Mouse (Mus musculus) spleen, embryonic (tissue): Measurements from ENCODE around the gene Adamts12.

ENCODE experiments used
- CTCF ChIA-PET: fragments of 350-600 bp; sonication (Branson Sonifier 250); formaldehyde crosslinking; loops from one replicate; lab custom pipeline; 2022; lab: Charles Lee

The Adamts12 gene

DNA sequence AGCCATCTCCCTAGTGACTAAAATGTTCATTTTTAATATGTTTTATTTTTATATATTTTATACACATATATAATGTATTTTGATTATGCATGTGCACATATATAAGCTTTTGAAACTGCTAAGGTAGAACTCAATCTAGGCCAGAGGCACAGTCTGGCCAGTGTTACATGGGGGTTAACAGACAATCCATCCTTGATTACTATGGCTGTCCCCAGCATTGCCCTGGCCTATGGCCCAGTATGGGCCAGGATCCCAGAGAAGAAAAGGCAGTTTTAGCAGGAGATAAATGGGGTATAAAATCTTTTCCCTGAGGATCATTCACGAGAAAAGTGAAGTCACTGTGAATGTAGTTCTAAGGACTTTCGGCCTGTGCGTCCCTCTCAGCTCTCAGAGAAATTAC, 223.2 kb downstream of the Adamts12 start:
- CTCF ChIA-PET: no interaction called here

DNA sequence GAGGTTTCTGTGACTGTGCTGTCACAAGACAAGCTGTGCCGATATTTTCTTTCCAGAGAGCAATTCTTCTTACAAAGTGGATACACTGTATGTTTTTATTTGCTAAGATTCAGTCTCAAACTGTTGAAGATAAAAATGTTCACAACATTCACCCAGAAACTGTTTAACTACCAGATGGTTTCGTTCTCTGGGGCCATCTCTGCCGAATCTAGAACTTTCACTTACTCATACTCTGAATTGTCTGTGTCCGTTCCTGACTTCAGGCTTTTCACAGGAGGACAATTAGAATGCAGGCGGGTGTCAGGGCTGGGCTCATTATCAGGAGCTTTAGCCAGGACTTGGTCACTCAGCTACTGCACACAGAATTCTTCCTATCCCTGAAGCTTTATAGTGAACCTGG, 227.7 kb downstream of the Adamts12 start:
- CTCF ChIA-PET: no interaction called here

GRCm38 (mm10) chr15:11295016-11295415, 230.4 kb downstream of the Adamts12 start:
- CTCF ChIA-PET: no interaction called here

GRCm38 (mm10) chr15:11297960-11298359, 233.4 kb downstream of the Adamts12 start:
- CTCF ChIA-PET: interaction anchor here (0.6 kb wide), 1 partner anchor 217 kb away, joined by 9 read pairs; no protein-coding TSS in a partner anchor

DNA sequence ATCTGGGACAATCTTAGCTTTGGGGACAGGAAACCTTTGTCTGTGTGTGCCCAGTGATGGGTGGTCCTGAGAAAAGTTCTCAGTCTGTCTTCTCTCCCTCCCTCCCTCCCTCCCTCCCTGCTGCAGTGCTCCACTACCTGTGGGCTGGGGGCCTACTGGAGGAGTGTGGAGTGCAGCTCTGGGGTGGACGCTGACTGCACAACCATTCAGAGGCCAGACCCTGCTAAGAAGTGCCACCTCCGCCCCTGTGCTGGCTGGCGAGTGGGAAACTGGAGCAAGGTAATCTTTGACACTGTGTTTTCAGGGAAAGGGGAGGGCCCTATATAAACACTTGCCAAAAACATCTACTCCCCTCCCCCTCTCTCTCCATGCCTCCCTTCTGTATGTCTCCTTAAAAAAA, 252.5 kb downstream of the Adamts12 start:
- CTCF ChIA-PET: no interaction called here

DNA sequence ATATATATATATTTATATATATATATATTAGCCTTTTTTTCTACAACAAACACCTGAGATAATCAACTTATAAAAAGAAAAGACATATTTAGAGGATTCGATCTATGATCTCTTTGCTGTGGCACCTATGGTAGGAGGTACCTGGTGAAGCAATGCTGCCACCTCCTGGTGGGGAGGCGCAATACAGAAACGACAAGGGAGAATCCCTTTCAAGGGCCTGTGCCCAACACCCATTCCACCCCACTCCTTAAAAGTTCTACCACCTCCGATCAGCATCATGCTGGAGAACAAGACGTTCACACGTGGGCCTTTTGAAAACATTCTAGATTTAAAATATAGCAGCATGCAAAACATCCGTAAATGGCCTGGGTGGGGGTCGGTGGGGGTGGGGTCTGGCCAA, 255.9 kb downstream of the Adamts12 start:
- CTCF ChIA-PET: no interaction called here

- CTCF ChIA-PET: no interaction called here
These were observed 275.0 kb downstream of the Adamts12 start for GRCm38 (mm10) chr15:11339467-11340180.

- CTCF ChIA-PET: interaction anchor here (0.7 kb wide), 1 partner anchor 22 kb away, joined by 6 read pairs; no protein-coding TSS in a partner anchor
These were observed 291.3 kb downstream of the Adamts12 start for GRCm38 (mm10) chr15:11355865-11356264.

GRCm38 (mm10) chr15:11357501-11357900, 292.9 kb downstream of the Adamts12 start:
- CTCF ChIA-PET: no interaction called here

DNA sequence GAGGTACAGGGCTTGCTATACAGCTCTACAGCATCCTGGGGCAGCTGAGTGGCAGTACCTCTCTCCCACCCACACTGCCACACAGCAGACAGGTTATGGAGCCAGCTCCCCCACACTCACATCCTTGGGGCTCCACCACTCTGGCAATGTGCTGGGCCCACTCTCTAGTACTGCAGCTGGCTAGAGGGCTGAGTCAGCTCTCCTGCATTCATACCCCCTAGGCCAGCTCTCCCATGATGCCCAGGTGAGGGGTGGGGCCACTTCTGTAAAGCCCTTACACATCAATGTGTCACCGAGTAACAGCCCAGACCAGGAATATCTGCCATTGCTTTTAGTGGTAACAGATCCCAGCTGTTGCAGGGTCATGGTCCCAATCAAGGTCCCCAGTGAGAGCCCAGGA, 296.3 kb downstream of the Adamts12 start:
- CTCF ChIA-PET: no interaction called here

DNA sequence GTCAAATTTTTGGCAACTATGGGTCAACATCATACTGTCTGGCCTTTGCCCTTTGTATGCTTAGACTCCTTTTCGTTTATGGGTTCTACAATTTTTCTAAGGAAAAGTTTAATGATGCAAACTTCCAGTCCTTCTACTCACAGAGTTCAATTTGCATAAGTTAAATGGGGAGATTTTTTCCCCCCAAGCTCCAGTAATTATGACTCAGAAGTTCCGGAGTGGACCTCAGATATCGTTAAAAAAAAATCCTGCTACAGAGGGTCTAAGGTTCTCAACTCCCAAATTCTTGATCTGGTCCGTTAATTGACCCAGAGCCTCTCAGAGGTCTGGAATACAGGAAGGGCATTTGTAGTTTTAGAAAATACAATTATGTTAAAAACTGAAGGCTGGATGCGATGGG, 297.2 kb downstream of the Adamts12 start:
- CTCF ChIA-PET: no interaction called here

DNA sequence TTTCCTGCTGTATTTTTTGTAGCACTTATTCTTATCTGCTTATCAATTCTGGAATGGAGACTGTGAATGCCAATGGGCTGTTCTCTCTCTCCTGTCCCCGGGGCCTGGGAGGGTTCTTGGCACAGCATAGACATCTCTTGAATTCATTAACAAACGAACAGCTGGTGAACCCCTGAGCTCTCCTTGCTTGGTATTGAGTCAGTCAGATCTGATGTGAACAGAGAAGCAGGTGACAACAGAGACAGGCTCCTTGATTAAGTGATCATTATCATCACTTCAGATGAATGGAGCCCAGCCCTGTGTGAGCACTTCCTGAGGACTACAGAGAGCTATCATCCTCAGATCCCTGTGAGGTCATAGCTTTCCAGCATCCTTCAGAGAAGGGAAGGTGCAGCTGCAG, 299.5 kb downstream of the Adamts12 start:
- CTCF ChIA-PET: no interaction called here

GRCm38 (mm10) chr15:11364795-11365194, 300.2 kb downstream of the Adamts12 start:
- CTCF ChIA-PET: no interaction called here

- CTCF ChIA-PET: no interaction called here
These were observed 305.0 kb downstream of the Adamts12 start for GRCm38 (mm10) chr15:11369572-11369971.

DNA sequence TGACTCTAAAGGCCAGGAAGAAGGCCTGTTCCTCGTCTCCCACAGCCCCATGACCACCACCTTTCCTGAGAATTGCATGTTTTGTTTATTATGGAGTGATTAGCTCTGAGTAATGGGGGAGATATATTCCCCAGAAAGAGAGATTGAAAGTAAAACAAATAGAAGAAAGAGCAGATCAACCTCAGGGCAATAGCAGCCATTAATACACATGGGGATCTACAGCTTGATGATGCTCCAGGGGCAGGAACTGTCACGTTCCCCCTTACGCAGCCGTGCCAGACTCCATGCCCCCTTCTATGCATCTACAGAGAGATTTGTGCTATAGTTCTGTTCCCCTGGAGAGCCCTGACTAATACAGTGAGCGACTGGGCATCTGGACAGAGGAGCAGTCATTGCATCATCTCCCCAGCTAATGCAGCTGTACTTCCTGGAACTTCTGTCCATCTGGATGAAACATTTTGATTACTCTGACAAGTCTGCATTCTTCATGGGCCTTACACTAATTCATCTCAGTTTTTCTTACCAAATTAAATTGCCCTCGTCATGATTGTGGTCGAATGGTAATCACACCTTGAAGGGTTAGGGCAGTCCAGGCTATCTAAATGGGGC, 306.0 kb downstream of the Adamts12 start:
- CTCF ChIA-PET: no interaction called here

- CTCF ChIA-PET: interaction anchor here (0.5 kb wide), 1 partner anchor 97 kb away, joined by 7 read pairs; no protein-coding TSS in a partner anchor
These were observed 315.0 kb downstream of the Adamts12 start for GRCm38 (mm10) chr15:11379431-11380086.

DNA sequence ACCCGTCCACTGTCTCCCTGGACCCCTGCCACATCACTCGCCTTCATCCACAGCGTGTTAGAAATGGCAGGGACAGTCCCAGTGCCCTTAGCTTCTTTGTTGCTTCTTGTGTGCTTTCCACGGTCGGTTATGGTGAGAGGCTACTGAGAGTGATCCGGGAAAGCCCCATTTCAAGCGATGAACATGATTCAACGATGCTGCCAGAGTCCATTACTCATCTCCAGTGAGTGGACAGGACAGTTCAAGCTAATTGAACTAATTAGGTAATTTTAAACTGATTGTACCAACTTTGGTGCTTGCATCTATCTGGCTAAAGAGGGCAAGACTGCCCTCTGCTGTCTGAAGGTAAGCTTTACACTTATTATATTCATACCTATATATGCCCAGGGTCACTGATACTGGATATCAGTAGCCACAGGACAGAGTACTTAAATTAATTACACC, 315.5 kb downstream of the Adamts12 start:
- CTCF ChIA-PET: no interaction called here

GRCm38 (mm10) chr15:11380616-11381015, 316.0 kb downstream of the Adamts12 start:
- CTCF ChIA-PET: no interaction called here

DNA sequence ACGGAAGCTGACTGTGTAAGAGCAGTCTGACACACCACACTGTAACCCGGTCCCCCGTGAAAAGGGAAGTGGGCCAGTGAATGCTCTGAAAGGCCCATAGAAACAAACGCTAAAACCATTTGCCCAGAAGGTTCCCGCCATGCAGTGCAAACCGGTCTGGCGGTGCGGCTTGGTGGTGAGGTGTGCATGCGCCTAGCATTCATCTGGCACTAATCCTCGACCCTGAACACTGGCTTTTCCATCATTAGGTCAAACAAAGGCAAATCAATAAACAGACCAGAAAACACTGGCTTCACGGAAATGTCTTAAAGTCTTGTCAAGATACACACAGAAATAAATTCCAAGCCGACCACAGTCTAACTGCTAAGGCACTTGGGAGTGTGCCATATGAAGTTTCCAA, 318.0 kb downstream of the Adamts12 start:
- CTCF ChIA-PET: interaction anchor here (0.6 kb wide), 1 partner anchor 628 kb away, joined by 3 read pairs; no protein-coding TSS in a partner anchor

- CTCF ChIA-PET: interaction anchor here (0.6 kb wide), 1 partner anchor 910 kb away, joined by 14 read pairs; no protein-coding TSS in a partner anchor
These were observed 319.2 kb downstream of the Adamts12 start for GRCm38 (mm10) chr15:11383796-11384195.

DNA sequence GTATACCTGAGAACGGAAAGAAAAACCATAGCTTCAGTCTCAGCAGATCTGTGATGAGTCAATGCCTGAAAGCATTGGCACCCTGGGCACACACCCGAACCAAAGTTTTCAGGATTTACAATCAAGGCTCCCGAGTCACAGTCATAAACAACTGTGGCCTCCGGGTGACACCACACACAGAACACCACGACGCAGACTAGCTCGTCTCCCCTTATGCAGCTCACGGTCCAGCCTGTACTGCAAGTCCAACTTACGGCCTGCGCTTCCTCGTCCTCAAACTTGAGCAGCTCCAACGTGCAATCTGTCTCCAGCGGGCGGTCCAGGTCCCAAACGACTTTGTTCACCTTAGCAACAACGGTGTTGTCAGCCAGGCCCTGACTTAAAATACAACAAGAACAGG, 328.3 kb downstream of the Adamts12 start:
- CTCF ChIA-PET: no interaction called here

- CTCF ChIA-PET: no interaction called here
These were observed 331.8 kb downstream of the Adamts12 start for GRCm38 (mm10) chr15:11396421-11396820.
